Mouse (Mus musculus) lung, postnatal 36 days (tissue): Measurements from ENCODE around the gene Fam136a.
"Not testable (repeated sequence)": the region's sequence is repeated elsewhere in the genome, so short reads cannot be mapped to it uniquely, and the experiment has no call there.

Experiments used
- DNase-seq: peaks from one replicate; pipeline ENCODE4 v3.0.0; 2022; ENCODE audit warnings: mixed read lengths

Fam136a gene

DNA sequence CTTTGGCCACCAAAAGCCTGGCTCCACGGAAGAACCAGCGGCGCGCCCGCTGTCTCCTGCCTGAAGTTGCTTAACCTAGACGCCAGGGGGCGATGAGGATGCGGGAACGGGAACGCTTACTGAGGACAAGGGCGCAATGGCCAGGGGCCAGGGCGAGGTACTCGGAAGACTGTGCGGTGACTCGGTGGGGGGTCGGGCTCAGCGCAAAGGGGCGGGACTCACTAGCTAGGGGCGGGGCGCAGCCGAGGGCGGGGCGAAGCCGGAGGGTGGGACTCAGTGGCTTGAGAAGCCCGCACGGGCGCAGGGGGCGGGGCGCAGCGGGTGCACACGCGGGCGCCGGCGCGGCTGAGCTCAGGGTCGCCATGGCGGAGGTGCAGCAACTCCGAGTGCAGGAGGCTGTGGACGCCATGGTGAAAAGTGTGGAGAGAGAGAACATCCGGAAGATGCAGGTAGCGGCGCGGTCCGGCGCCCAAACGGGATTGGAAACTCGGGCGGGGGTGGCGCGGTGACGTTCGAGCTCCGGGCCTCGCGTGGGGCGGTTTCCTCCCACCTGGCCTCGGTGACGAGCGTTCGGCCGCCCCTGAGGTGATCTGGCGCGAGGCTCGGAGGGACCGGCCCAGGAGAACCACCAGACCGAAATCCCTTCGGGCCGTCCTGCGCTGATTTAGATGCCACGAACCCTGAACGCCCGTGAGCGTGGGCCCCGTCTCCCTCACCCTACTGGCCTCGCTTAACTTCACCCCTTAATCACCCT is at the start of gene Fam136a:
Gene Fam136a, plus strand, starts transcription at position 276 of the 754 bp plus-strand sequence.
- peak; percentile 96 for DNase-seq

DNA sequence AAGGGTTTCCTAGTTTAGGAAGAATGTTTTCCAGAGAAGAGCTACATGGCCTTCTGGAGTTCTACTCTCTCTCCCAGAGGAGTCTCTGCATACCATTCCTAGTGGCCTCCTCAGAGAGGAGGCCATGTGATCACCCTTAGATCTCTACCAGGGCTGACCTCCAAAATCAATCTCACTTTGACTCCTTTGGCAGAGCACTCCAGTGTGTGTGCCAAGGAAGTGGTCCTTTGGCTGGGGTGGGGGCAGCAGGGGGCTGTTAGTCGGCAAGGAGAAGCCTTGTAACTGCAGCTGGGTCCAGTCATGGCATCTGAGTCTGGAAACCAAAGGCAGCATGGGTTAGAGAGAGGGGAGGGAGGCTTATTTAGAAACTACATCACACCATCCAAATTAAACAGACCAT is 48.4 kb upstream of the Fam136a start:
- no peak for DNase-seq

DNA sequence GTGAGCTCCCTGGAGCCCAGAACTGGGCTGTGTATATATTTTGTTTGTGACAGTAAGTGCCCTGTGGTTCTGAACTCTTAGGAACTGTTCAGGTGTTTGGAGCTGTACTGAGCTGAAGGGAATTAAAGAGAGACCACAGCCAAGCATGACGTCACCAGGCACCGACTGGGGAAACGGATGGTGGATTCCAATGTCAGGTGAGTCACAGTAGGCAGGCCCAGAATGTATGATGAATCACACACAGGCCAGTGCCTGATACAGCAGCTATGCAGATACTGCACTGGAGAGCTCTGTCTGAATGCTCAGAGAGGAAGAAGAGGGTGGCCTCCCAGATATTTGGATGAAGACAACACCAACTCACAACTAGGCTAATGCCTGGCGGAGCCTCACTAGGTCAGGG is 46.6 kb upstream of the Fam136a start:
- peak; percentile 15 for DNase-seq

DNA sequence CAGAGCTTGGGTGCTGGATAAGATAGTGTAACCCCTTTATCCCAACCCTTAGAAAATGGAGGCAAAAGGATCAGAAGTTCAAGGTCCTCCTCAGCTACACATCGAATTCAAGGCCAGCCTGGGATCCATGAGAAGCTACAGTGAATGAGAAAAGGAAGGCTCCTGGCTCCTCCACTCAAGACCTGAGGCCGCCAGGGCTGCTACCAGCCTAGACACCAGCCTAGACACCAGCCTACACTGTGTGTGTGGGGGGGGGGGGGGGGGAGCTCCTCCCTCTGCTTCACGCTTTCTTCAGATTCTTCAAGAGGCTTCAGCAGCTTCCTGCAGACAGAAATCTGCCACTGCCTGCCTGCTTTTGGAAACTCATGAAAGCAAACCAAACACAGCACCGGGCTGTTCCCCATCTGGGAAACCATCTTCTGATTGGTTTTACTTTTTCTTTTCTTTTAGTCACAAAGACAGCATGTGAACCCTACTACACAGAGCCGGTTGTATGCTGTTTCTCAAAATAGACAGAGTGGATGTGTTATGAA is 43.3 kb upstream of the Fam136a start:
- DNase-seq, result no peak

DNA sequence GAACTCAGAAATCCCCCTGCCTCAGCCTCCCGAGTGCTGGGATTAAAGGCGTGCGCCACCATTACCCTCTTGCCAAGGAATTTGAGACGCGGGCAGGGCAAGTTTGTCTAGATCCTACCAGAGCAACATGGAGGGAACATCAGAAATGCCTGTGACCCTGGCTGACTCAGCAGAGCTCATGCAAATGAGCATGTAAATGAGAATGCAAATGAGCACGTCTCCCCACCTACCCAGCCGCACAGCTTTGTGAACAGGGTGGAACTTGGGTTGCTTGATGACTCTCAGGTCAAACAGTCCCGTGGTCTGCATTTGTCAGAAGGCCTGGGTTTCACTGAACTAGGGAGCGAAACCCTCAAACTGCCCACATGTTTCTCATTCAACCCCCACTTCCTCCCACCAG is 42.5 kb upstream of the Fam136a start:
- DNase-seq, result no peak

DNA sequence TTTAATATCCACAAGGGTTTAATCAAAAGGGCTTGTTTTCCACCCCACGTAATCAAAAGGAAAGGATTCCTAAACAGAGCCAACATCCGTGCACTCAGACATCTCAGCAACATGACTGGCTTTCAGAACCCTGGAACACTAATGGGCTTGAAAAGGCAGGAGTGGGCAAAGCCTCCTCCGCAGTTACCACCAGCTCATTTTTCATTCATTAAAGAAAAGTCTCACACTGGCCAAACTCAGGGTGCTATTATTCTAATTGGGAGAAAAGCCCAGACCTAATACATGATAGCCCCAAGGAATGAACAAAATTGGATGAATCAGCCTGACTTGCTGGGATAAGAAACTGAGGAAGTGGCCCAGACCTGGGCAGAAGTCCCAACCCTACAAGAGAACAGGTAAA is 41.0 kb upstream of the Fam136a start:
- no peak for DNase-seq

DNA sequence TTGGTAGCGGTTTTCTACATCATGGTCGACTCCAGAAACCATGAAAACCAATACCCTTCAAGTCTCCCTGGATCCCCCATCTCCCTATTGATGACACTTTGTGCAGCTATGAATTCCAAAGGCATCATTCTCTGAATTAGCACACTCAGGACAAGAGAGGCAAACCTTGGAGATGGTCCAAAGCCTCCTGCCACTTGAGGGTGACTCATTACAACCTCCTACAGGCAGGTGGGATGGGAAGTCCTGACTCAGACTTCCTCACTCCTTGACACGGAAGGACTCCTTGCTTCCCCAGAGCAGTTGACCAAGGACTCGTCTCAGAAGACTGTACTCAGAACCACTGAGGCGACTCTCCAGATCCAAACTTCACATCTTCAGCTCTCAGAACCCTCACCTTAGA is 39.8 kb upstream of the Fam136a start:
- peak; percentile 26 for DNase-seq

DNA sequence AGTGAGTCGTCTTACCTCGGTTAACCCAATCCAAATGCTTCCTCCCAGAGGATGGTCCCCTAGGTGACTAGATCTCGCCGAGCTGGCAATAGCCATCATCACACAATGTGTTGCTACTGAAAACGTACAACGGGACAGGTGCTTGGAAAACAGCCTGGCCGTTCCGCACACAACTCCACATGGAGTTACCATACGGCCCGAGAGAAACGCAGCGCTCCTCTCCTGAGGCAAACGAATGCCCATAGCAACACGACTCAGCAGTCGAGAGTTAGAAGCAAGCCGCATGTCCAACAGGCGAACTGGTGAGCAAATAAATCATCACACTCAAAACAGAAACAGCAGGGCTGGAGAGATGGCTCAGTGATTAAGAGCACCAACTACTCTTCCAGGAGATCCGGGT is 38.6 kb upstream of the Fam136a start:
- no peak for DNase-seq

DNA sequence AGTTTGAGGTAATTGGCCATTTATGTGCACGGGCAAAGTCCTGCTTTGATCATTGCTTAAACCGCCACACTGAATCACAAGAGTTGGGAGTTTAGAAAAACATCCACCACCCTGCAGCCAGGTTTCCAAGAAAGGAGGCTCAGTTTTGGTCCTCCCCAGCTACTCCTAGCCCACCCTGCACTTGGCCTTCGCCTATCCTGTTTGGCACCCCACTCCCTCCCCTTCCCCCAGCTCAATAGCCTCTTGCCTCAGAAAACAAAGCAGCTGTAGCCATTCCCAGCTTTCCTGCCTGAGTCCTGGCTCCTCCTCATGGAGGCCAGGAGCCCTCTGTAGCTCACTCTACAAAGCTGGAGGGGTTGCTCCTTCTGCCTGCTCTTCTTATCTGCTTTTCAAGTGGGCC is 37.1 kb upstream of the Fam136a start:
- DNase-seq, result no peak

DNA sequence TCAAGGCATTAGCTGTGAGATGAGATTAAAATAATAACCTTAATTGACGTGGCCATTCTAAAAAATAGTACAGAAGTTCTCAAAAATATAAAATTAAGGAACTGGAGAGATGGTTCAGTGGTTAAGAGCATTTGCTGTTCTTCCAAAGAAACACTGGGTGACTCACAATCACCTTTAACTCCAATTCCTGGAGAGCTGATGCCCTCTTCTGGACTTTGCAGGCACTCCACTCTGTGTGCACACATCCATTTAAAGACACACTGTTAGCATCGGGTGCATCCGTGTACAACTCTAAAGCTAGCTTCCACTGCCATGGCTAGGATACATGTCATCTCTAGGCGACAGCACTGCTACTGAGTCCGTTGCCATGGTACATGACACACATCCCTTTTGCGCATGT is 35.5 kb upstream of the Fam136a start:
- no peak for DNase-seq

DNA sequence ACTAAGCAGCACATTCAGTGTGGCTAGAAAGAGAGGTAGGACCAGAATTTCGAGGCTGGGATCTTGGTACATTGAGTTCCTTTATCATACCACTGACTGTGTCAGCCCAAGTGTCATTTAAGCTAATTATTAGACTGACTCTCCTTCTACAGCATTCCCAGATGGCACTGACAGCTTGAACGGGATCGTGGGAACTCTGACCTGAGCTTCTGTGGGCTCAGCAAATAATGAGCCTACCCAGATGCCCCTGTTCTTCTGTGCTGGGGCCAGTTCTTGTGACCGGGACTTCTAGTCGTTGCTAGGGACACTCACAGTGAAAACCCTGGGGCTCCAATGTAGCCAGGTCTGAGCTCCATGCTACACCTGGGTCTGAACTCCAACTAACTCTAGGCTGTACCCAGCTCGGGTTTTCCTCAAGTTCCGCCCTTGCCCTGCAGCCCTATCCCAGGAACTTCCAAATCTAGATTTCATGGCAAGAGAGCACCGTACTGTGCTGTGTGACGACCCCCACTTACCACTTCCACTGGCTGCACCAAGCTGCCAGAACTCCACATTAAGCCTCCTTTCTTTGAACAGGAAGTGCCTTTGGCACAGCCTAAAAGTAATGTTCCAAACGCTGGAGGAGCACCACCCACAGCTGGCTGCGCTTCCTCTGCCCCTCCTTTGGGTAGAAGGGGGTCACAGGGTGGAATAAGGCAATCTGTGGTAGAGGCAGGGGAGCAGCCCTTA is 30.2 kb upstream of the Fam136a start:
- no peak for DNase-seq

DNA sequence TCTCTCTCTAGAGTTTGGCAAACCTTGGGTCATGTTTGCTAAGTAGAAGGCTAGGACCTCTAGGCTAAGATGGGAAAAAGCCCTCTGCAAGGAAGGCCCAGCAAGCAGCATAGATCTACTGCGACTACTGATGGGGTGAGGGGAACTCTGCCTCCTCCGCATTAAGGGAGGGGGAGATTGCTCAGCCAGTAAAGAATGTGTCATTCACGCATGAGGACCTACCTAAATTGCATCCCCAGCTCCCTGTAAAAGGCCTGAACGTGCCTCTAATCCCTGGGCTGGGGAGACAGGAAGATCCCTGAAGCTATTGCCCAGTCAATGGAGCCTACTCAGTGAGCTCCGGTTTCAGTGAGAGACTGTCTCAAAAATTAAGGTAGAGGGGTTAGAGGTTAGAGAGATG is 29.6 kb upstream of the Fam136a start:
- DNase-seq, result no peak

DNA sequence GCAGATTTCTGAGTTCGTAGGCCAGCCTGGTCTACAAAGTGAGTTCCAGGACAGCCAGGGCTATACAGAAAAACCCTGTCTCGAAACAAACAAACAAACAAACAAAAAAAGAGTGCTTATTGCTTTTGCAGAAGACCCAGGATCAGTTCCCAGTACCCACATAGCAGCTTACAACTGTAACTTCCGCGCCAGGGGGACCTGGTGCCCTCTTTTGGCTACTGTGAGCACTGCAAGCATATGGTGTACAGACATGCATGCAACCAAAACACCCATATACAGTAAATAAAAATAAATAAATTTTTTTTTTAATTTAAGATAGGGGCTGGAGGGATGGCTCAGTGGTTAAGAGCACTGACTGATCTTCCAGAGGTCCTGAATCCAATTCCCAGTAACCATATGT is 29.1 kb upstream of the Fam136a start:
- not testable (repeated sequence) for DNase-seq

DNA sequence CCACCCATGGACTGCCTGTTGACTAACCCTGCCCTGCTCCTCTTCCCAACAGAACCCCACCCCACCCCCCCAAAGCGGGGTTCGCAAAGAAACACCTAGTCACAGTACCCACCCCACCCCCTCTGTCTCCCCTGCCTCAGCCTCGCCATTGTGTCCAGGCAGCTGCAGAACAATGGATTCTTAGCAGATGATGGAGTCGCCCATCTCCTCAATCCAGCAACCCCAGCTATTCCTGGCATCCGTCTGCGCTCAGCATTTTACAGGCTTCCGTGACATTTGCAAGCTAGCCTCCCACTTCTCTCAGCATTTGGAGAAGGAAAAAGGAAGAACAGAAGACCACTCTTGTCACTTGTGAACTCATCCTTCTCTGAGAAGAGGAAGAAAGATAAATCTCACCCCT is 21.8 kb upstream of the Fam136a start:
- no peak for DNase-seq

DNA sequence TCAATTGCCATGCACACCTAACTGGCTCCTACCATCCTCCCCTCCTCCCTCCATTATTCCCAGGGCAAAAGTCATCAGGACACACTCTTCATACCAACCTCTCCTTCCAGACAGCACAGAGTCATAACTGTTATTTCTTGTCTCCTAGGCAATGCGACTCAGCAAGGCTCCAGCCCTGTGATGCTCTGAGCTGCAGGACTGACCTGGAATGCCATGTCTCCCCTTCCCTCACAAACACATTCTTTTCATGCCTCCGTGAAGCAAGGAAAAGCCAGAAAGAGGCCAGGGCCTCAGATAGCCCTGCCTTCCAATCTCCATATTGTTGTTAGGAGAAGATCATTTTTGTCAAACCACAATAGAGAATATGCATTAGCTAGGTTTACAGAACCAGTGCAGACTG is 19.4 kb upstream of the Fam136a start:
- no peak for DNase-seq

DNA sequence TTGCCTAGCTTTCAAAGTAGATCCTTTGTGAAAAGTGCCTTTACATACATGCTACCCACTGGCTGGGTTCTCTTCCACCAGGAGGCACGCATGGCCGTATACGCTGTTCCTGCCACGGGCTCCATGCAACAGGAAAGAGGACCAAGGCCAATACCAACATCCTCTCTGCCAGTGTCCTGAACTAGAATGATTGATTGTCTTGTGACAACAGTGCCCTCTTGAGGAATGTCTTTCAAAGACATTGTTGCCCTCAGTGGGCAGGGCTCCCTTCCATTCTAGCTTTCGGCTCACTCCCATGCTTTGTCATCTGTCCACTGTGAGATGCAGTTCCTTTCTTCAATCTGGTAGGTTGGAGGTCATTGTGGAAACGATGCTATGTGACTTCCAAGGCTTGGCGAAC is 16.2 kb upstream of the Fam136a start:
- DNase-seq, result peak; percentile 41

DNA sequence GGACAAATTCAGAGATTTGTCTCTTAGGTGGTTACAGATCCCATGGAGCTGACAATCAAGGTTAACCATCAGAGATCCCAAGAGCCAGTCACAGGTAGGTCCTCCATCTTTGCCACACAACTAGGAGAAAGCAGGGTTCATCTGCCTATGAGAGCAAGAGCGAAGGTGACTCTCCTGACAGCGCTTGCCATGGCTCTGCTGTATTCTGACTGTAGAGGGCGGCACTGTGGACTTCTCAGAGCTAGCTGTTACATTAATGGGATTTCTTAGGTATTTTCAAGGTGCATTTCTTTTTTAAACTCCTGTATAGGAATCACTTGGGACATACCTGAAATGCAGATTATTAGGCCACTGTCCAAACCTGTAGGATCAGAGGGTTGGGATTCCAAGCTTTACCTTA is 10.5 kb upstream of the Fam136a start:
- no peak for DNase-seq

DNA sequence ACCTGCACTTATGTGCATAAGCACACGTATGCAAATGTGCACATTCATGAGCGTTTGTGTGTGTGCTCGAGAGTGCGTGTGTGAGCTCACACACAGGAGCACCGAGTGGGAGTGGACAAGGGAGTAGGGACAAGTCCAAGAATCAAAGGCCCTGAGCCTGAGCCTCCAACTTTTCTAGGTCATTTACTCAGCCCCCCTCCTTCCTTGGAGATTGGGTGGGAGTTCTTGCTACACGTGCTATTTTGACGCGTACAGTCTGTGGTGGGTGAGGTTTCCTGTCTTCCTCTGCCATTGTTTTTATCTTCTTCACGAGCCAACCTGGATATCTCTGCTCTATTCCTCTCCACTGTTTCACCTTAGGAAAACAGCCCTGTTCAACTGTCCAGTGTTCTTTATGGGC is 8.5 kb upstream of the Fam136a start:
- no peak for DNase-seq

DNA sequence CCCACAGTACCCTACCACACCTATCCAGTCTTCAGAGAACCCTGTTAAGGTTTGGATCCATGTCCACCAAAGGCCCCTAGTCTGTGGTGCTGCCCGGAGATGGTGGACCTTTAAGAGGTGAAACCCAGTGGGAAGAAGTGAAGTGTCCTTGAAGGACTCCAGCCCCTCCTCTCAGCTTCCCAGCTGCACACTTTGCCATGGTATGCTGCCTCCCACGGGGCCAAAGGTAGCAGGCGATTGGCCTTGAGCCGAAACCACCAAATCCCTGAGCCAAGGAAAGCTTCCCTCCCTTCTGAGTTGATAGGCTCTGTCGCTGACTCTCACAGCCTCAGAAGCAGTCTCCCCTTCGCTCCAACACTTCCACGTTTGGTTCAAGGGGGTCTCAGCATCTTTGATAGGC is 4.8 kb upstream of the Fam136a start:
- no peak for DNase-seq

DNA sequence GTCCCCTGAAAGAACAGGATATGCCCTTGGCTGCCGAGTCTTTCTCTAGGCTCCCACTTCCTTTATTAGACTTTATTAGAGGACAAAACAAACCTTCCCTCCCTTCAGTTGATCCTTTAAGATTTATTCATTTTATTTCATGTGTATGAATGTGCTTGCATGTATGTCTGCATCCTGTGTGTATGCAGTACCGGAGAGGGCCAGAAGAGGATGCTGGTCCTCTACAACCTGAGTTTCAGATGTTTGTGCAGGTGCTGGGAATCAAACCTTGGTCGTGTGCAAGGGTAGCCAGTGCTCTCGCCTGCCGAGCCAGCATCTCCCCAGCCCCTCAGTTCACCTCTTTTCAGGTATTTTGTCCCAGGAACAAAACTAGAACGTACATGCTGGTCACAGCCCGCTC is 4.1 kb upstream of the Fam136a start:
- no peak for DNase-seq

DNA sequence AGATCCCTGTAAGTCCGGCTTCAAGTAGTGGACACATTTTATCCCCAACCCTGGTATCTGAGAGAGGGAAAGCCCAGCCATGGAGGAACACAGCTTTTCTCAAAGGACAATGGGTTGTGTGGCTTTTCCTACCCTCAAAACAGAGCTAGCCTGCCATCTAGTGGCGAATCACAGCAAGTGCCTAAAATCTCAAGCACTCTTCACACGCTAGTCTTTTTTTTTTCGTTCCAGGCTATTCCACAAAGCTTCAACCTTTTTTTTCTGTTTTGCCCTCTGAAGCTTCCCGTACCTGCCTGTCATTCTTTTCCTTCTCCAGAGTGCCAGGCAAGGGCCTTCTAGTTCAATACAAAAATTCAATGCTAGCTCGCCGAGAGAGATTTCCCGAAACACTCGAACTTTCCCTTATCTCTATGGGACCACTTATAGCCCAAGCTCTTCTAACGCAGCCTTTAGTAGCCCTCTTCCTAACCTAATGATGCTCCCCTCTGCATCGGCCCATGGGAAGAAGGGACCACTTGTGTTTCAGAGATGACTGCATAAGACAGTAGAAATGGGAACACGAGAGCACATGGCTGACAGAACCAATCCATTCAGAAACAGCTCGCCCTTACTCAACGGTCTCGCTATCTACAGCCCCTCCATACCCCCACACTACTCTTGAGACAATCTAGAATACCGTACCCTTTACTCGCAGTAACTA is 854 bp upstream of the Fam136a start:
- DNase-seq, result peak; percentile 83

DNA sequence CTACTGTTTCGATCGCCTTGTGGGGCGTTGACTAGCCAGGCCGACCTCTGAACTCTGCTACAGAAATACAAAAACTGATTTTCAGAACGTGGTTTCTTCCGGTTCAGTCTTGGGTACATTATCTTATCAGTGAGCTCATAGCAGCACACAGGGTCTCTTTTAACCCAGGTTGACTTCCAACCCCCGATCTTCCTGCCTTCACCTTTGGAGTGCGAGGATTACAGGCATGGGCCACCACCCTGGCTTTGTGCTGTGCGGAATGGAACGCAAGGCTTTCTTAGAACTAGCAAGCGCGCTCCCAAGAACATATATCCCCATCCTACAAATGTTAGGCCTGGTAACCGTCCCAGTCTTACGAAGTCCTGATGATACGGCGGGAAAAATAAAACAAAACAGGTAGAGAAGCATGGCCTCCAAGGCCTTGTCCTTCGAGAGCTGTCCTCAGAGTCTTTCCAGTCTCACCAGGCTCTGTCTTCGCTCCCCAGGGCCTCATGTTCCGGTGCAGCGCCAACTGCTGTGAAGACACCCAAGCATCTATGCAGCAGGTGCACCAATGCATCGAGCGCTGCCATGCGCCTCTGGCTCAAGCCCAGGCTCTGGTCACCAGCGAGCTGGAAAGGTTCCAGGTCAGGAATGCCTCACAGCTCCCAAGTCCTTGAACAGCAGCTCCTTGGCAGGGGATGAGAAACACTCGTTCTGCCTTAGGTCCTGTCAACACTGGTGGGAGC is 843 bp downstream of the Fam136a start:
- DNase-seq, result peak; percentile 53

DNA sequence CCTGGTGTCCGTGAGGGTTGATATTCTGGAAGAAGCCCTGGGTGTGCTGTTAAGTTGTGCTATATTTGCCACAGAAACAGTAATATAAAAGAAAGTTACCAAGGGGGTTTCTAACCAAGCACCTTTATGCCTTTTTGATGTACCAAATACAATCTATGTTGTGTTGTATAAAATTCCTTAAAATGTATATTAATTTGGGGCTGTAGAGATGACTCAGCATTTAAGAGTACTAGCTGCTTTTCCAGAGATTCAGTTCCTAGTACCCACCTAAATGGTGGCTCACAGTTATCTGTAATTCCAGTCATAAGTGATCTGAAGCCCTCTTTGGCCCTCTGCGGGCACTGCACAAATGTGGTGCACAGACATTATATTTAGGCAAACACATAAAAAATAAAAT is 1.4 kb downstream of the Fam136a start:
- DNase-seq, result no peak
